Mouse (Mus musculus): ENCODE results near the gene Chil5. TPM values are rescaled to one million over a fixed set of nuclear protein-coding genes. Genes with fewer than 3 reads are reported as not detected.
A peak's percentile ranks its signal among the peaks of the same experiment; 100 is the strongest.
"Not testable (repeated sequence)": the region's sequence is repeated elsewhere in the genome, so short reads cannot be mapped to it uniquely, and the experiment has no call there.

The Chil5 gene
- polyA plus RNA-seq, 1 experiment from 2014 or later = not detected

DNA sequence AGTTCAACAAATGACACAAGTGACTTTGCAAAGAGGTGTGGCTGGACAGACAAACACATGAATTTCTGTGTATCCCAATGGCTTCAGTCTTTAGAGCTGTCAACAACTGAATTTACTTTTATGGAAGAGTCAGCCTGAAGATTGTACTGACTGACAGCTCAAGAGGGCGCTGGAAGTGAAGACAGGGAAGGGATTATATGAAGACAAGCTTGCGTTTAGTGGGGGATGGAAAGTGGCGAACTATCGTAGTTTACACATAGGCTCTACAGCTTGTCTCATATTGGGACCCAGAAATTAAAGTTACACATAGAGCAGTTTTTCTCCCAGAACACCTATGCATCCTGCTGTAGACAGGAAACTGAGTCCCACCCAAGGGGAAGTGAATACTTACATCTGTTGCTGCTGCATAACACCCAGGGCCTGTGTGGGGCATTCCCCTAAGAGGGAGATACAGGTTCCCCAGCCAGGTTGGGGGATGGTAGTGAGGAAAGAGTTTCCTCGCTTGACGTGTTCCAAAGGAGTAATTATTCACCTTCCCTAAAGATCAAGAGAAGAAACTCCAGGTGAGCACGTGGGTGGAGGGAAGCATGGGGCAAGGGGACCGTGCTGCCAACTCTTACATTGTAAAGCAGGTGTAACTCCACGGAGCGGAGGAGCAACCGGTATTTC, 31.8 kb downstream of the Chil5 start:
- Histone ChIP-seq H3K9ac (peak overlapping the region; percentile 23; the same call in 1 of the 2 replicates), H3K4me3 (peak overlapping the region; percentile 17), H3K9me3 (no peaks in the 10 kb centered on the region), H3K27ac (replicated peaks) (no peak overlapping the region), H3K4me2 (peak overlapping the region; percentile 46), H3K27me3 (no peaks in the 10 kb centered on the region; the same call in 1 of the 2 replicates), H3K4me1 (replicated peaks) (peaks cover 9% of the 10 kb centered on the region; the same call in 1 of the 2 replicates), H3K36me3 (no peaks in the 10 kb centered on the region)
- no peak for ATAC-seq (ENCODE audit: low read depth)
- 21% methylated on average over 11 of the region's 11 CpGs for WGBS

DNA sequence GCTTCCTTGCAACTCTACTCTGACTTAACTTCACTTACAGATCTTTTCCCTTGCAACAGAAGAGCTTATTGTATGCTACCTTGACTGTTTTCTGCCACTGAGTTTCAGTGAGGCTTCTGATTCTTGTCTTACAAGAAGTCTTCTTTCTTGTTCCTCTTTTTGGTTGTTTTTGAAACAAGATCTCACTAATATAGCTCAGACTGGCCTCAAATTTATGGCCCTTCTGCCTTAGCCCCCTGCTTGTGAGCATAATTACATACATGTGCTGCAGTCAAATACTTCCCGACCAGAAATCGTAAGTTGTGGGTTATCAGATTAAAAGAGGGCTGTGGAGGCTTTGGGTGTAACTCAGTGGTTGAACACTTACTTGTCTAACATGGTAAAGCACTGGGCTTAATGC, 37.9 kb downstream of the Chil5 start:
- H3K27me3 ChIP-seq = no peaks in the 10 kb centered on the region
- H3K9ac ChIP-seq = no peak overlapping the region
- ATAC-seq (ENCODE audit: low read depth) = no peak
- no peaks in the 10 kb centered on the region for H3K36me3 ChIP-seq
- H3K9me3 ChIP-seq = no peaks in the 10 kb centered on the region
- H3K4me1 ChIP-seq (replicated peaks) = no peaks in the 10 kb centered on the region
- H3K4me3 ChIP-seq = no peak overlapping the region
- no peak overlapping the region for H3K27ac ChIP-seq (replicated peaks)
- WGBS = 82% methylated on average over 2 of the region's 2 CpGs
- no peak overlapping the region for H3K4me2 ChIP-seq

DNA sequence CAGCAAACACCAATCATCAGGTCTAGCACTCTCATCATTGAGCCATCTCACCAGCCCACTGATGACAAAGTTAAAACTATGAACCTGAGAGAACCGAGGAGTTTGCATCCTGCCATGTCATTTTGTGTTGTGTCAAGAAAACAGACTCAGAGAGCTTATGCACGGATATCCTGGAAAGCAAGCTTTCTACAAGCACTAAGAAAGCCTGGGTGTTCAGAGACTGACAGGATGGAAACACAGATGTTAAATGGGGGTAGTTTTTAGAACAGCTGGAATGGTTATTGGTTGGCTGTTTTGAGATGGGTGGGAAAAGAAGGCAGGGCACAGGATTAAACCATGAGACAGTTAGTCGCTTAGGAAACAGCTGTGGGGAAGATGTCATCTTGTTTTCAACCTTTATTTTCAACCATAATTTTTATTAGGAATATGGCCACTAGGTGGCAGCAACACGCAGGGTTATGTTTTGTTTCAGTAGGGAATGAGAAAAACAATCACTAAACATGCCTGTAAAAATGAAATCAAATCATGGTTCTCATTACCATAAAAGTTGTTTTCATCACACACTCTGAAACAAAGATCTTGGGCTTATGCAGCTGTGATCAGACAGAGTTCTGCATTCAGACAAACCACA, 40.8 kb downstream of the Chil5 start:
- no peak overlapping the region for H3K27ac ChIP-seq (replicated peaks)
- no peaks in the 10 kb centered on the region for H3K9me3 ChIP-seq
- no peak overlapping the region for H3K4me2 ChIP-seq
- 37% methylated on average over 4 of the region's 4 CpGs for WGBS
- ATAC-seq (ENCODE audit: low read depth) = no peak
- H3K4me3 ChIP-seq = no peak overlapping the region
- no peak overlapping the region for H3K9ac ChIP-seq
- no peaks in the 10 kb centered on the region for H3K36me3 ChIP-seq
- H3K27me3 ChIP-seq = no peaks in the 10 kb centered on the region
- no peaks in the 10 kb centered on the region for H3K4me1 ChIP-seq (replicated peaks)

DNA sequence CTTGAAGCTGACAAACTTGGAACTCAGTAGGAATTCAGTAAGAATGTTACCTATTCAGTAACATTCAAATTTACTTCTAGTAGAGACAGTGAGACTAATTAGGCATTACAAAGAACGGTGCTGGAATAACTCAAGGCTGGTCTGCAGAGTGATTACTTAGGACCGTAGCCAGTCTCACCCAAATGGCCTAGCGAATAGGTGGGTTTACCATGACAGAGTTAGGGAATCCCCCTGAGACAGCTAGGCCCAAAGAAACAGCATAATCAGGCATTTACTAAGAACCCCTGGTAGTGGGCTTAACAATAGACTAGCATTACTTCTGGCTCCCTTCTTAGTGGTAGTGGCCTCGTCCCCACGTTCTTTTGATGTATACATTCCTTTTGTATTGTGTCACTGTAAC, 43.0 kb downstream of the Chil5 start:
- not testable (repeated sequence) for H3K4me3 ChIP-seq; H3K27me3 ChIP-seq; ATAC-seq (ENCODE audit: low read depth); H3K9ac ChIP-seq; H3K4me2 ChIP-seq; H3K9me3 ChIP-seq; H3K36me3 ChIP-seq; H3K4me1 ChIP-seq (replicated peaks); H3K27ac ChIP-seq (replicated peaks)
- WGBS = 41% methylated on average over 5 of the region's 5 CpGs

DNA sequence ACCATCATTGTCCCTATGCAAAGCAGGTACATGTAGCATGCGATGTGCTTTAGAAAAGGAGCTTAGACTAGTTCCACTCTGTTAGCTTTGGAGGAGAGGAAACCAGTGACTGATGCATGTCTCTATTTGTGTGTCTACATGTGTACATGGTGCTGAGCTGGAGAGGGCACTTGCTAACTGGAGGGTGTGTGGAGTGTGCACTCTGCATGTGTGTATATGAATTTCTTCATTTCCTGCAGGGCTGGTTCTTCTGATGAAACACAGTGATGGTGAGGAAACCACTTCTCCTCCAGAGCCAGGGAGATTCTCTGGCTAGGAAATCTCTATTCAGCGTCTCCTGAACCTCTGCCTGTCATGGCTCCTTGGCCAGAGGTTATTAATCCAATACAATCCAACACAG, 58.4 kb downstream of the Chil5 start:
- Histone ChIP-seq H3K36me3 (peaks cover 19% of the 10 kb centered on the region), H3K9me3 (no peaks in the 10 kb centered on the region), H3K27ac (replicated peaks) (no peak overlapping the region), H3K27me3 (no peaks in the 10 kb centered on the region), H3K4me1 (replicated peaks) (no peaks in the 10 kb centered on the region), H3K9ac (no peak overlapping the region), H3K4me2 (no peak overlapping the region), H3K4me3 (no peak overlapping the region)
- 91% methylated on average over 2 of the region's 2 CpGs for WGBS
- no peak for ATAC-seq (ENCODE audit: low read depth)

DNA sequence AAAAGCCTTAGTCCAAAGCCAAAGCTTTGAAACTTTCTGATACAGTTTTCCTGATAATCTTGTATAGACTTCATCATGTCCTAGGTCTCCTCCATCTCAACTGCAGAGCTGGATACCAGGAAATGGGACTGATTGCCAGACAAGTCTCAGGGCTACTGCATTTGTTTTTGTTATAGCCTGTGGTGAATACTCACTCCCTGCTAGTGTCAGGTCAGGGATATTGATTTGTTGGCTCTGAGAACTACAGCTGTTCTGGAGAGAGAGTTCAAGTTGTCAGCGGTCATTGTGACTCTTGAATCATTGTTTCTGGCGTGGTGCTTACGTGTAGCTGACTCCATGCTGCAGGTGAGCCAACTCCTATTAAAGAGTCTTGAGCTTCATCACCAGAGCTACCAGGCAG, 59.2 kb downstream of the Chil5 start, which contains the start of gene Ovgp1:
Ovgp1 (plus strand) TSS at position 301 of the 400 bp plus-strand sequence.
- Histone ChIP-seq H3K27me3 (no peaks in the 10 kb centered on the region), H3K27ac (replicated peaks) (no peak within 1 kb of the TSS), H3K9me3 (no peaks in the 10 kb centered on the region), H3K36me3 (peaks cover 27% of the 10 kb centered on the region), H3K9ac (no peak within 1 kb of the TSS), H3K4me1 (replicated peaks) (no peaks in the 10 kb centered on the region), H3K4me3 (no peak within 1 kb of the TSS), H3K4me2 (no peak within 1 kb of the TSS)
- WGBS = 81% methylated on average over 3 of the region's 3 CpGs
- no peak for ATAC-seq (ENCODE audit: low read depth)

DNA sequence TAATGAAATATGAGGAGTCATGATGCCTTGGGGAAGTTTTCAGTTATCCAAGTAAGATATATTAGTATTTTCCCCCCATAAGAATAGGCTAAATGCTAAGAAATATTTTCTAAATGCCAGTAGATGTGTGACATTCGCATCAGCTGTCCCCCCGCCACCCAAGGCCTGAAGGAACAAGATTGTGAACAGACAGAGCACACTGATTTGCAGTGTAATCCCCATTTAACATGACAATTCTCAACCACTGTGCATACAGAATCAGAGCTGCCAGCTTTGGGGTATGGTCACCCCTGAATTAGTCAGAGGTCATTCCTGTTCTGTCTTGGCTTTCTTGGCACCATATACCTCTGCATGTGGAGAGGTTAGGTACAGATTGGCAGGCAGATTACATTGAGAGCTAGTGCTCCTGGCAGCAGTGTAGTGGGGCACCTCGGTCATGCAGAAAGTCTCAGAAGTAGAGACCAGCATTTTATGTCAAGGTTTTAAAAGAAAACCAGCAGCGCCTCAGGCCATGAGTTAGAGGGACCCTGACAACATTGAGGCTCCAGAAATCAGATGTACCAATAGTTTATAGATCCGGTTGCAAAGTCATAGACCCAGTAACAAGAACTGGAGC, 60.7 kb downstream of the Chil5 start:
- Histone ChIP-seq H3K4me2 (no peak overlapping the region), H3K27ac (replicated peaks) (no peak overlapping the region), H3K36me3 (peaks cover 41% of the 10 kb centered on the region), H3K9me3 (no peaks in the 10 kb centered on the region), H3K4me1 (replicated peaks) (no peaks in the 10 kb centered on the region), H3K27me3 (no peaks in the 10 kb centered on the region), H3K9ac (no peak overlapping the region), H3K4me3 (no peak overlapping the region)
- no peak for ATAC-seq (ENCODE audit: low read depth)
- 84% methylated on average over 5 of the region's 5 CpGs for WGBS

Other genes with a start within 250 kb of the Chil5 start
- 92.6 and 105 TPM in 2 replicates for gene Rap1a, start 231.5 kb downstream of the Chil5 start, polyA plus RNA-seq (2015; fragmentation: Nextera tagmentation; extraction: Ambion mirVana)
- gene Adora3, start 162.0 kb downstream of the Chil5 start, polyA plus RNA-seq (2015; fragmentation: Nextera tagmentation; extraction: Ambion mirVana) = not detected in 2 replicates
- not detected in 2 replicates for gene Tmigd3, start 161.9 kb downstream of the Chil5 start, polyA plus RNA-seq (2015; fragmentation: Nextera tagmentation; extraction: Ambion mirVana)
- 0.21 and 0.33 TPM in 2 replicates for gene I830077J02Rik, start 100.2 kb downstream of the Chil5 start, polyA plus RNA-seq (2015; fragmentation: Nextera tagmentation; extraction: Ambion mirVana)
- 89.3 and 94.1 TPM in 2 replicates for gene Wdr77, start 73.4 kb downstream of the Chil5 start, polyA plus RNA-seq (2015; fragmentation: Nextera tagmentation; extraction: Ambion mirVana)
- 612 and 654 TPM in 2 replicates for gene Atp5f1, start 72.7 kb downstream of the Chil5 start, polyA plus RNA-seq (2015; fragmentation: Nextera tagmentation; extraction: Ambion mirVana)
- 3.1 and 4.1 TPM in 2 replicates for gene Ovgp1, start 59.1 kb downstream of the Chil5 start, polyA plus RNA-seq (2015; fragmentation: Nextera tagmentation; extraction: Ambion mirVana)
- gene Pifo, start 18.2 kb downstream of the Chil5 start, polyA plus RNA-seq (2015; fragmentation: Nextera tagmentation; extraction: Ambion mirVana) = 0.52 and 1.5 TPM in 2 replicates
- gene Chia1, start 80.4 kb upstream of the Chil5 start, polyA plus RNA-seq (2015; fragmentation: Nextera tagmentation; extraction: Ambion mirVana) = 0.29 and 0.82 TPM in 2 replicates
- not detected in 2 replicates for gene Chil3, start 134.8 kb upstream of the Chil5 start, polyA plus RNA-seq (2015; fragmentation: Nextera tagmentation; extraction: Ambion mirVana)
- not detected in 2 replicates for gene Chil4, start 186.7 kb upstream of the Chil5 start, polyA plus RNA-seq (2015; fragmentation: Nextera tagmentation; extraction: Ambion mirVana)